Mouse (Mus musculus) cerebellum, adult 2 months (tissue): Measurements from ENCODE around the gene Eme1.

Experiments used
- CTCF ChIP-seq: fragments of 200-500 bp; IDR thresholded peaks from 2 replicates; pipeline ENCODE4 v1.5.1; 2011; ENCODE audit warnings: low read depth, mild to moderate bottlenecking, control low read depth, low read length, moderate library complexity, borderline replicate concordance; ENCODE audit not compliant: insufficient read depth
- POLR2A ChIP-seq: fragments of 200-500 bp; IDR thresholded peaks from 2 replicates; pipeline ENCODE4 v1.6.1; 2011; ENCODE audit warnings: low read length, control low read depth, borderline replicate concordance; ENCODE audit not compliant: insufficient read depth

DNA sequence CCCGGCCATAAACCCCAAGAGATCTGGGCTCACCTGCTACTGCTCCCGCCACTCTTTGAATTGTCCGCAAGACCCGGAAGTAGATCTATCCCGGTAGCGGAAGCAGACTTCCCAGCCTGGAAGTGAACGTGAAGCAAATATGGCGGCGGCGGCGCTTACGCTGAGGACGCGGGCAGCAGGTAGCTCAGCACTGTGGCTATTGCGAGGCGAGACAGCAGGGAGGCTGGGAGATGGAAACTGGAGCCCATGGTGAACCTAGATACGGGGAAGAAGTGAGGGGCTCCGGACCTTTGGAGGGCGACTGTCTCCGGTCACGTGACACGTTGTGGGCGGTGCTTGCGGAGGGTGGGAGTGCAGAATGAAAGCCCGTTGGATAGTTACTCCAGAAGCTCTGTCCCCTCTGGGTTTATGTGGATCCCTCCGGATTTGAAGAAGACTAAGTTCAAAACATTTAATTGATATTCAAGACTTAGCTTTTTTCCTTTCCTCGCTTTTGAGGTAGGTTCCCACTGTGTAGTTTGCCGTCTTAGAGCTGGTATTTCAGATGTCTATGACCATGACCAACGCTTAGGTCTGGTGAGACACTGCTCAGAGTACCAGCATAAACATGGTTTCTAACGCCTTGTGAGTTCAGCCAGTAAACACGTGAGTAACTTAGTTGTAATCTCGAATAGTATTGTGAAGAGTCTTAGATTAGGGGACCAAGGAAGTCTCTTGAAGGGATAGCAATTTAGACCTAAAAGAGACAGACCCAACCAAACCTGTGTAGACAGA lies at the start of gene Eme1, which contains the start of gene Mrpl27:
- TF ChIP-seq POLR2A, result peak; percentile 47; the same call in 1 of the 2 replicates
- TF ChIP-seq CTCF, result no peak
